Mouse (Mus musculus): ENCODE measurements around the gene H1f0. TPM values are rescaled to one million over a fixed set of nuclear protein-coding genes. Genes with fewer than 3 reads are reported as not detected.
A peak's percentile ranks its signal among the peaks of the same experiment; 100 is the strongest.
"Not testable (repeated sequence)": the region's sequence is repeated elsewhere in the genome, so short reads cannot be mapped to it uniquely, and the experiment has no call there.

Gene H1f0
- polyA plus RNA-seq, 1 experiment from 2014 or later = 340 TPM

GRCm38 (mm10) chr15:79027291-79028205 is 702 bp upstream of the H1f0 start:
- peaks cover 16% of the 10 kb centered on the region for H3K4me1 ChIP-seq (ENCODE audit: control insufficient read depth, insufficient read depth, low read length)
- 7% methylated on average over 42 of the region's 46 CpGs for WGBS
- no peak for ATAC-seq (ENCODE audit: insufficient read depth, low FRiP score, low TSS enrichment)

GRCm38 (mm10) chr15:79028823-79029484 is 704 bp downstream of the H1f0 start:
- ATAC-seq (ENCODE audit: insufficient read depth, low FRiP score, low TSS enrichment) (no peak), DNase-seq (ENCODE audit: low spot score) (peak; percentile 45)
- Histone ChIP-seq H3K9ac (ENCODE audit: low read length) (peak overlapping the region; percentile 100), H3K4me3 (ENCODE audit: low read depth, low read length) (peak overlapping the region; percentile 76), H3K27ac (ENCODE audit: low read depth, low read length) (peak overlapping the region; percentile 97), H3K4me1 (ENCODE audit: control insufficient read depth, insufficient read depth, low read length) (peaks cover 16% of the 10 kb centered on the region), H3K27me3 (ENCODE audit: control insufficient read depth, insufficient read depth, low read length) (no peaks in the 10 kb centered on the region), H3K9me3 (ENCODE audit: control insufficient read depth, low read length) (no peaks in the 10 kb centered on the region), H3K36me3 (ENCODE audit: control insufficient read depth, insufficient read depth, low read length) (no peaks in the 10 kb centered on the region), H3K4me2 (ENCODE audit: low read depth) (peak overlapping the region; percentile 82)
- 28% methylated on average over 16 of the region's 16 CpGs for WGBS

More at GRCm38 (mm10) chr15:79027291-79028205, 702 bp upstream of the H1f0 start:
- DNase-seq (ENCODE audit: low spot score) = peak; percentile 55
- Histone ChIP-seq H3K4me2 (ENCODE audit: low read depth) (peak overlapping the region; percentile 82), H3K9me3 (ENCODE audit: control insufficient read depth, low read length) (no peaks in the 10 kb centered on the region), H3K4me3 (ENCODE audit: low read depth, low read length) (peak overlapping the region; percentile 76), H3K27ac (ENCODE audit: low read depth, low read length) (peak overlapping the region; percentile 97), H3K9ac (ENCODE audit: low read length) (peak overlapping the region; percentile 100), H3K36me3 (ENCODE audit: control insufficient read depth, insufficient read depth, low read length) (no peaks in the 10 kb centered on the region), H3K27me3 (ENCODE audit: control insufficient read depth, insufficient read depth, low read length) (no peaks in the 10 kb centered on the region)

GRCm38 (mm10) chr15:79029519-79030241 is 1.4 kb downstream of the H1f0 start:
- ATAC-seq (ENCODE audit: insufficient read depth, low FRiP score, low TSS enrichment) = no peak
- 9% methylated on average over 11 of the region's 11 CpGs for WGBS
- Histone ChIP-seq H3K4me1 (ENCODE audit: control insufficient read depth, insufficient read depth, low read length) (peaks cover 16% of the 10 kb centered on the region), H3K4me2 (ENCODE audit: low read depth) (peak overlapping the region; percentile 82), H3K36me3 (ENCODE audit: control insufficient read depth, insufficient read depth, low read length) (no peaks in the 10 kb centered on the region), H3K27me3 (ENCODE audit: control insufficient read depth, insufficient read depth, low read length) (no peaks in the 10 kb centered on the region), H3K9me3 (ENCODE audit: control insufficient read depth, low read length) (no peaks in the 10 kb centered on the region), H3K4me3 (ENCODE audit: low read depth, low read length) (peak overlapping the region; percentile 76), H3K9ac (ENCODE audit: low read length) (peak overlapping the region; percentile 100), H3K27ac (ENCODE audit: low read depth, low read length) (peak overlapping the region; percentile 29; the same call in 1 of the 2 replicates)
- peak; percentile 49 for DNase-seq (ENCODE audit: low spot score)

GRCm38 (mm10) chr15:79030551-79031435 is 2.5 kb downstream of the H1f0 start:
- no peaks in the 10 kb centered on the region for H3K36me3 ChIP-seq (ENCODE audit: control insufficient read depth, insufficient read depth, low read length)
- peak; percentile 75 for ATAC-seq (ENCODE audit: insufficient read depth, low FRiP score, low TSS enrichment)
- H3K27me3 ChIP-seq (ENCODE audit: control insufficient read depth, insufficient read depth, low read length) = no peaks in the 10 kb centered on the region
- peak overlapping the region; percentile 82 for H3K4me2 ChIP-seq (ENCODE audit: low read depth)
- H3K9ac ChIP-seq (ENCODE audit: low read length) = peak overlapping the region; percentile 100
- under 1% methylated on average over 52 of the region's 52 CpGs for WGBS
- H3K4me1 ChIP-seq (ENCODE audit: control insufficient read depth, insufficient read depth, low read length) = peaks cover 11% of the 10 kb centered on the region
- H3K4me3 ChIP-seq (ENCODE audit: low read depth, low read length) = peak overlapping the region; percentile 76
- DNase-seq (ENCODE audit: low spot score) = peak; percentile 93
- peak overlapping the region; percentile 29; the same call in 1 of the 2 replicates for H3K27ac ChIP-seq (ENCODE audit: low read depth, low read length)
- H3K9me3 ChIP-seq (ENCODE audit: control insufficient read depth, low read length) = no peaks in the 10 kb centered on the region

- 85% methylated on average over 5 of the region's 5 CpGs for WGBS
- not testable (repeated sequence) for ATAC-seq (ENCODE audit: insufficient read depth, low FRiP score, low TSS enrichment); H3K36me3 ChIP-seq (ENCODE audit: control insufficient read depth, insufficient read depth, low read length); H3K27me3 ChIP-seq (ENCODE audit: control insufficient read depth, insufficient read depth, low read length); H3K4me2 ChIP-seq (ENCODE audit: low read depth); H3K9ac ChIP-seq (ENCODE audit: low read length); H3K9me3 ChIP-seq (ENCODE audit: control insufficient read depth, low read length); DNase-seq (ENCODE audit: low spot score); H3K27ac ChIP-seq (ENCODE audit: low read depth, low read length); H3K4me3 ChIP-seq (ENCODE audit: low read depth, low read length)
- peaks cover 11% of the 10 kb centered on the region for H3K4me1 ChIP-seq (ENCODE audit: control insufficient read depth, insufficient read depth, low read length)
Observed at GRCm38 (mm10) chr15:79031908-79032307, 3.7 kb downstream of the H1f0 start.

GRCm38 (mm10) chr15:79037913-79038328 is 9.7 kb downstream of the H1f0 start:
- Histone ChIP-seq H3K27ac (ENCODE audit: low read depth, low read length) (no peak overlapping the region), H3K4me2 (ENCODE audit: low read depth) (no peak overlapping the region), H3K36me3 (ENCODE audit: control insufficient read depth, insufficient read depth, low read length) (0 out of 2 replicates have a peak, but pooled peaks cover 2% of the 10 kb centered on the region), H3K9ac (ENCODE audit: low read length) (no peak overlapping the region; the same call in 1 of the 2 replicates), H3K27me3 (ENCODE audit: control insufficient read depth, insufficient read depth, low read length) (peaks cover 23% of the 10 kb centered on the region), H3K4me1 (ENCODE audit: control insufficient read depth, insufficient read depth, low read length) (peaks cover 9% of the 10 kb centered on the region), H3K9me3 (ENCODE audit: control insufficient read depth, low read length) (no peaks in the 10 kb centered on the region), H3K4me3 (ENCODE audit: low read depth, low read length) (no peak overlapping the region)
- DNase-seq (ENCODE audit: low spot score) = peak; percentile 82
- peak; percentile 40; the same call in 1 of the 2 replicates for ATAC-seq (ENCODE audit: insufficient read depth, low FRiP score, low TSS enrichment)
- 13% methylated on average over 14 of the region's 14 CpGs for WGBS

- H3K9ac ChIP-seq (ENCODE audit: low read length) = no peak overlapping the region; the same call in 1 of the 2 replicates
- 0 out of 2 replicates have a peak, but pooled peaks cover 2% of the 10 kb centered on the region for H3K36me3 ChIP-seq (ENCODE audit: control insufficient read depth, insufficient read depth, low read length)
- no peak overlapping the region for H3K4me2 ChIP-seq (ENCODE audit: low read depth)
- ATAC-seq (ENCODE audit: insufficient read depth, low FRiP score, low TSS enrichment) = no peak
- DNase-seq (ENCODE audit: low spot score) = no peak
- WGBS = 72% methylated on average over 10 of the region's 10 CpGs
- H3K27me3 ChIP-seq (ENCODE audit: control insufficient read depth, insufficient read depth, low read length) = peaks cover 28% of the 10 kb centered on the region
- H3K4me3 ChIP-seq (ENCODE audit: low read depth, low read length) = no peak overlapping the region
- H3K4me1 ChIP-seq (ENCODE audit: control insufficient read depth, insufficient read depth, low read length) = peaks cover 9% of the 10 kb centered on the region
- no peaks in the 10 kb centered on the region for H3K9me3 ChIP-seq (ENCODE audit: control insufficient read depth, low read length)
- H3K27ac ChIP-seq (ENCODE audit: low read depth, low read length) = no peak overlapping the region
Observed at GRCm38 (mm10) chr15:79038331-79038730, 10.1 kb downstream of the H1f0 start.

All from neural tube, embryonic 11.5 days (tissue).